Mouse (Mus musculus): ENCODE measurements around the gene Btbd9. TPM values are rescaled to one million over a fixed set of nuclear protein-coding genes. Genes with fewer than 3 reads are reported as not detected.

The Btbd9 gene
- polyA plus RNA-seq, 1 experiment from 2014 or later, result 63.4 TPM

DNA sequence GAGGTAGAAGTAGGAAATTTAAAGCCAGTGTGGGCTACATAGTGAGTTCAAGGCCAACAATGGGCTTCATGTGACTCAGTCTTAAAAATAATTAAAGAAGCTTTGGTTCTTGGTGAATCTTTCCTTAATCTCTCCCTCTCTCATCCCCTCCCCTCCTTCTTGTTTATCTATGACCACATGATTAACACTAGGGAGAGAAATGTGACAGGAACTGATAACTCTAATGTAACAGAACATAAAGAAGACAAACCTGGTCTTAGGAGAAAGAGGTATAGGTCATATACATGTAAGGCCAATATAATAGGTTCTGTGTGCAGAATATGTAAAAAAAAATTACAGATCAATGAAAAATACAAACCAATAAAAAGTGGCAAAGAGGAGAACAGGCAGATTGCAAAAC is 37.1 kb upstream of the Btbd9 start:
- no peak overlapping the region for H3K9ac ChIP-seq (ENCODE audit: low read length)
- no peaks in the 10 kb centered on the region for H3K9me3 ChIP-seq (ENCODE audit: control insufficient read depth, low read length)
- ATAC-seq (replicated peaks; ENCODE audit: low FRiP score) (no peak), DNase-seq (ENCODE audit: low spot score) (no peak)
- H3K27ac ChIP-seq (ENCODE audit: low read depth, low read length), result no peak overlapping the region
- H3K4me1 ChIP-seq (replicated peaks; ENCODE audit: control insufficient read depth, insufficient read depth, low read length), result peaks cover 6% of the 10 kb centered on the region; the same call in 1 of the 2 replicates
- H3K27me3 ChIP-seq (ENCODE audit: control insufficient read depth, insufficient read depth, low read length), result no peaks in the 10 kb centered on the region
- no peak overlapping the region for H3K4me2 ChIP-seq (ENCODE audit: low read depth, low read length, severe bottlenecking)
- no peaks in the 10 kb centered on the region for H3K36me3 ChIP-seq (ENCODE audit: control insufficient read depth, insufficient read depth, low read length)
- H3K4me3 ChIP-seq (ENCODE audit: low read depth, low read length), result no peak overlapping the region

GRCm38 (mm10) chr17:30612075-30612859 is 36.0 kb upstream of the Btbd9 start:
- Histone ChIP-seq H3K27me3 (ENCODE audit: control insufficient read depth, insufficient read depth, low read length) (no peaks in the 10 kb centered on the region), H3K9ac (ENCODE audit: low read length) (peak overlapping the region; percentile 86), H3K27ac (ENCODE audit: low read depth, low read length) (peak overlapping the region; percentile 7; the same call in 1 of the 2 replicates), H3K4me3 (ENCODE audit: low read depth, low read length) (peak overlapping the region; percentile 61), H3K36me3 (ENCODE audit: control insufficient read depth, insufficient read depth, low read length) (no peaks in the 10 kb centered on the region), H3K4me1 (replicated peaks; ENCODE audit: control insufficient read depth, insufficient read depth, low read length) (peaks cover 8% of the 10 kb centered on the region; the same call in 1 of the 2 replicates), H3K9me3 (ENCODE audit: control insufficient read depth, low read length) (no peaks in the 10 kb centered on the region), H3K4me2 (ENCODE audit: low read depth, low read length, severe bottlenecking) (peak overlapping the region; percentile 60)
- WGBS, result under 1% methylated on average over 34 of the region's 34 CpGs
- peak; percentile 98 for DNase-seq (ENCODE audit: low spot score)
- peak; percentile 100 for ATAC-seq (replicated peaks; ENCODE audit: low FRiP score)

DNA sequence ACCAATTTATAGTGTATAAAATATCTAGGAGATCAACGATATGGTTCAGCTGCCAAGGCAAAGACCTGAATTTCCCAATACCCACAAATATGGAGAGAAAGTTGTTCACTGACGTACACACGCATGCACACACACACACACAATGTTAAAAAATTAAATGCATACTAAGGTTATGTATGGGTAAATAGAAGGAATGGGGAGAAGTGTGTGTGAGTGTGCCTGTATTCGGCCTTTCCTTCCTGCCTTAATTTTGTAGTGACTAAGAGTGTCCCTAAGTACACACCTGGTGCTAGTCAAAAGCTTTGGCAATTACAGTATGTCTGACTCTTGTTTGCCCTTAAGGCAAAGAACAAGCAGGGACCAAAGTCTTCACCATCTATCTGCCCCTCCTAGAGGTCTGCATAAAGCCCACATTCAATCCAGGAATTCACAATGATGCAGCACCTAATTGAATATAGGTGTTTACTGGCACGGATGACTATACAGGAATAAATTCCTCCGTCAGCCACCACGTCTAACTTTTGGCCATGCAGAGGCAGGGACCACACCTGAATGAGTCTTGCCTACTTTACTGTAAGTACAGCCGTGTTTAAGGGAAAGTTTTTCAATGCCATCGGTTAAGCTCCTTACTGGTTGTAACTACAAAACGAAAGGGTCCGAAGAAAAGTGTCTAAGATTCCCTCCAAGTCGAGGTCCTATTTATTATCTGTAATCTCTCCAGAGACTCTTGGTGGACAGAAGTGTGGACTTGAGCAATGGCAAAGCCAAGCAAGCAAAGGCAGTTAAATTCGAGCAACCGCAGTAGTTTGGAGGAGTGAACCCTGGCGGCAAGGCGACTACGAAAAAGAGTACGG is 35.2 kb upstream of the Btbd9 start:
- WGBS, result 24% methylated on average over 18 of the region's 18 CpGs
- Histone ChIP-seq H3K27ac (ENCODE audit: low read depth, low read length) (peak overlapping the region; percentile 7; the same call in 1 of the 2 replicates), H3K36me3 (ENCODE audit: control insufficient read depth, insufficient read depth, low read length) (no peaks in the 10 kb centered on the region), H3K4me3 (ENCODE audit: low read depth, low read length) (peak overlapping the region; percentile 61), H3K4me1 (replicated peaks; ENCODE audit: control insufficient read depth, insufficient read depth, low read length) (peaks cover 8% of the 10 kb centered on the region; the same call in 1 of the 2 replicates), H3K9me3 (ENCODE audit: control insufficient read depth, low read length) (no peaks in the 10 kb centered on the region), H3K9ac (ENCODE audit: low read length) (peak overlapping the region; percentile 86), H3K27me3 (ENCODE audit: control insufficient read depth, insufficient read depth, low read length) (no peaks in the 10 kb centered on the region), H3K4me2 (ENCODE audit: low read depth, low read length, severe bottlenecking) (peak overlapping the region; percentile 60)
- ATAC-seq (replicated peaks; ENCODE audit: low FRiP score) (no peak), DNase-seq (ENCODE audit: low spot score) (no peak)

GRCm38 (mm10) chr17:30610739-30611138 is 34.5 kb upstream of the Btbd9 start:
- no peak overlapping the region for H3K4me3 ChIP-seq (ENCODE audit: low read depth, low read length)
- H3K27ac ChIP-seq (ENCODE audit: low read depth, low read length), result no peak overlapping the region
- H3K36me3 ChIP-seq (ENCODE audit: control insufficient read depth, insufficient read depth, low read length), result no peaks in the 10 kb centered on the region
- H3K9me3 ChIP-seq (ENCODE audit: control insufficient read depth, low read length), result no peaks in the 10 kb centered on the region
- ATAC-seq (replicated peaks; ENCODE audit: low FRiP score) (no peak), DNase-seq (ENCODE audit: low spot score) (no peak)
- H3K4me2 ChIP-seq (ENCODE audit: low read depth, low read length, severe bottlenecking), result no peak overlapping the region
- 51% methylated on average over 1 of the region's 1 CpGs for WGBS
- no peak overlapping the region for H3K9ac ChIP-seq (ENCODE audit: low read length)
- peaks cover 8% of the 10 kb centered on the region; the same call in 1 of the 2 replicates for H3K4me1 ChIP-seq (replicated peaks; ENCODE audit: control insufficient read depth, insufficient read depth, low read length)
- H3K27me3 ChIP-seq (ENCODE audit: control insufficient read depth, insufficient read depth, low read length), result no peaks in the 10 kb centered on the region

DNA sequence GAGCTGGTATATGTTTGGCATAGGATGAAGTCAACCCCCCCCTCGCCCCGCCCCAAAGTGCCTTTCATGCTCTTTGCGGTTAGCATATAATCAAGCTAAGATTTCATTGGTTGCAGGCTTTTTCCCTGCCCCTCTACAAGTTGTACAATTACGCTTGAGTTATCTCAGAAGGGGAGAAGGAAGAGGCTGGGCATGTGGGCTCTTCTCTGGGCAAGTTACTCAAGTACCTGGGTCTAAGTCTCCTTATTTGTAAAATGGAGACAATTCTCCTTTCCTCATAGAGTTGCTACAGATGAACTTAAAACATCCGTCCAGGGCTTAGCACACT is 33.7 kb upstream of the Btbd9 start:
- Histone ChIP-seq H3K9ac (ENCODE audit: low read length) (no peak overlapping the region), H3K4me1 (replicated peaks; ENCODE audit: control insufficient read depth, insufficient read depth, low read length) (peaks cover 8% of the 10 kb centered on the region; the same call in 1 of the 2 replicates)
- 96% methylated on average over 5 of the region's 5 CpGs for WGBS

GRCm38 (mm10) chr17:30609305-30609979 is 33.2 kb upstream of the Btbd9 start:
- H3K4me2 ChIP-seq (ENCODE audit: low read depth, low read length, severe bottlenecking), result no peak overlapping the region
- H3K27ac ChIP-seq (ENCODE audit: low read depth, low read length), result no peak overlapping the region
- no peaks in the 10 kb centered on the region for H3K9me3 ChIP-seq (ENCODE audit: control insufficient read depth, low read length)
- no peaks in the 10 kb centered on the region for H3K36me3 ChIP-seq (ENCODE audit: control insufficient read depth, insufficient read depth, low read length)
- WGBS, result 92% methylated on average over 16 of the region's 16 CpGs
- H3K4me1 ChIP-seq (replicated peaks; ENCODE audit: control insufficient read depth, insufficient read depth, low read length), result peaks cover 8% of the 10 kb centered on the region; the same call in 1 of the 2 replicates
- no peaks in the 10 kb centered on the region for H3K27me3 ChIP-seq (ENCODE audit: control insufficient read depth, insufficient read depth, low read length)
- H3K4me3 ChIP-seq (ENCODE audit: low read depth, low read length), result no peak overlapping the region
- H3K9ac ChIP-seq (ENCODE audit: low read length), result no peak overlapping the region
- ATAC-seq (replicated peaks; ENCODE audit: low FRiP score), result no peak
- no peak for DNase-seq (ENCODE audit: low spot score)

More for the DNA sequence above, 33.7 kb upstream of the Btbd9 start:
- H3K27me3 ChIP-seq (ENCODE audit: control insufficient read depth, insufficient read depth, low read length), result no peaks in the 10 kb centered on the region
- H3K9me3 ChIP-seq (ENCODE audit: control insufficient read depth, low read length), result no peaks in the 10 kb centered on the region
- no peak for ATAC-seq (replicated peaks; ENCODE audit: low FRiP score)
- no peak for DNase-seq (ENCODE audit: low spot score)
- no peak overlapping the region for H3K4me2 ChIP-seq (ENCODE audit: low read depth, low read length, severe bottlenecking)
- no peak overlapping the region for H3K27ac ChIP-seq (ENCODE audit: low read depth, low read length)
- no peak overlapping the region for H3K4me3 ChIP-seq (ENCODE audit: low read depth, low read length)
- H3K36me3 ChIP-seq (ENCODE audit: control insufficient read depth, insufficient read depth, low read length), result no peaks in the 10 kb centered on the region

- H3K27me3 ChIP-seq (ENCODE audit: control insufficient read depth, insufficient read depth, low read length), result no peaks in the 10 kb centered on the region
- WGBS, result 39% methylated on average over 8 of the region's 8 CpGs
- H3K4me1 ChIP-seq (replicated peaks; ENCODE audit: control insufficient read depth, insufficient read depth, low read length), result peaks cover 8% of the 10 kb centered on the region; the same call in 1 of the 2 replicates
- no peaks in the 10 kb centered on the region; the same call in 1 of the 2 replicates for H3K36me3 ChIP-seq (ENCODE audit: control insufficient read depth, insufficient read depth, low read length)
- ATAC-seq (replicated peaks; ENCODE audit: low FRiP score), result no peak
- no peak overlapping the region for H3K4me3 ChIP-seq (ENCODE audit: low read depth, low read length)
- DNase-seq (ENCODE audit: low spot score), result no peak
- H3K9me3 ChIP-seq (ENCODE audit: control insufficient read depth, low read length), result no peaks in the 10 kb centered on the region
- H3K4me2 ChIP-seq (ENCODE audit: low read depth, low read length, severe bottlenecking), result no peak overlapping the region
- H3K27ac ChIP-seq (ENCODE audit: low read depth, low read length), result peak overlapping the region; percentile 26
- no peak overlapping the region for H3K9ac ChIP-seq (ENCODE audit: low read length)
Measured at GRCm38 (mm10) chr17:30607909-30608495, 31.7 kb upstream of the Btbd9 start.

DNA sequence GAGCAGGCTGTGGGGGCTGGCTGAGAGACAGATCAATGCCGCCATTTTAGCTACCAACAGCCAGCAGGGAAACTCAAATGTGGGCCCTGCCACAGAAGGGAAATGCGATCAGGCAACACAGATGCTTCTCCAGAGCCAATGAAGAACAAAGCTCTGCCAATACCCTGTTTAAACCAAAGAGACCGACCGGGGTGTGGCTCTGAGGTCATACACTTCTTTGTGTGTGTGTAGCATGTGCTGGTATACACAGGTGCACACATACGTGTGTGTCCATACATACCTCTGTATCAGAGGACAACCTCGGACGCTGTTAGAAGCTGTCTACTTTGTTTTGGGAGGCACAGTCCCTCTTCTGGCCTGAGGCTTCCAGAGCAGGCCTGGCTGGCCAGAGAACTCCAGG is 31.0 kb upstream of the Btbd9 start:
- DNase-seq (ENCODE audit: low spot score) (no peak), ATAC-seq (replicated peaks; ENCODE audit: low FRiP score) (no peak)
- Histone ChIP-seq H3K9me3 (ENCODE audit: control insufficient read depth, low read length) (no peaks in the 10 kb centered on the region), H3K27ac (ENCODE audit: low read depth, low read length) (peak overlapping the region; percentile 26; the same call in 1 of the 2 replicates), H3K4me2 (ENCODE audit: low read depth, low read length, severe bottlenecking) (no peak overlapping the region), H3K4me3 (ENCODE audit: low read depth, low read length) (no peak overlapping the region), H3K4me1 (replicated peaks; ENCODE audit: control insufficient read depth, insufficient read depth, low read length) (peaks cover 8% of the 10 kb centered on the region; the same call in 1 of the 2 replicates), H3K27me3 (ENCODE audit: control insufficient read depth, insufficient read depth, low read length) (no peaks in the 10 kb centered on the region), H3K9ac (ENCODE audit: low read length) (no peak overlapping the region), H3K36me3 (ENCODE audit: control insufficient read depth, insufficient read depth, low read length) (no peaks in the 10 kb centered on the region; the same call in 1 of the 2 replicates)
- 90% methylated on average over 7 of the region's 7 CpGs for WGBS

Measured in forebrain, embryonic 11.5 days (tissue).